Mouse (Mus musculus) neural tube, embryonic 14.5 days (tissue): Measurements from ENCODE around the gene Elovl1. TPM values are rescaled to one million over a fixed set of nuclear protein-coding genes. Genes with fewer than 3 reads are reported as not detected.

Source experiments
- ATAC-seq: fragments of 200-750 bp; cut with Nextera tagmentation; 2 replicates; pipeline ENCODE4 v1.8.0; 2017; ENCODE audit warnings: low read depth, mild to moderate bottlenecking, moderate TSS enrichment, moderate library complexity
- H3K27ac ChIP-seq: fragments of 300-500 bp; sonication (generic); 2 replicates; pipeline ENCODE4 v1.5.1; 2014; ENCODE audit warnings: low read depth, mild to moderate bottlenecking, control low read depth, low read length, moderate library complexity, mixed read lengths
- H3K27me3 ChIP-seq: fragments of 300-500 bp; sonication (generic); 2 replicates; pipeline ENCODE4 v1.6.1; 2014; ENCODE audit warnings: low read length; ENCODE audit not compliant: control insufficient read depth, insufficient read depth
- H3K36me3 ChIP-seq: fragments of 300-500 bp; sonication (generic); 2 replicates; pipeline ENCODE4 v1.6.1; 2014; ENCODE audit warnings: low read length, mixed read lengths; ENCODE audit not compliant: control insufficient read depth, insufficient read depth
- H3K4me1 ChIP-seq: fragments of 300-500 bp; sonication (generic); 2 replicates; pipeline ENCODE4 v1.6.1; 2014; ENCODE audit warnings: low read length; ENCODE audit not compliant: control insufficient read depth, insufficient read depth
- H3K4me2 ChIP-seq: fragments of 300-500 bp; sonication (generic); 2 replicates; pipeline ENCODE4 v1.6.1; 2014; ENCODE audit warnings: mild to moderate bottlenecking, low read depth, low read length, control low read depth
- H3K4me3 ChIP-seq: fragments of 300-500 bp; sonication (generic); 2 replicates; pipeline ENCODE4 v1.5.1; 2014; ENCODE audit warnings: low read depth, low read length, control low read depth, mixed read lengths
- H3K9ac ChIP-seq: fragments of 300-500 bp; sonication (generic); replicated peaks from 2 replicates; pipeline ENCODE4 v1.6.1; 2014; ENCODE audit warnings: low read depth, mild to moderate bottlenecking, control low read depth, low read length, mixed read lengths
- H3K9me3 ChIP-seq: fragments of 300-500 bp; sonication (generic); 2 replicates; pipeline ENCODE4 v1.6.1; 2016; ENCODE audit warnings: low read length; ENCODE audit not compliant: control insufficient read depth
- WGBS: fragments of 180-500 bp; shearing (Covaris S2); extraction: QIAGEN DNeasy Blood & Tissue Kit; methylation state at CpG from one replicate; pipeline ENCODE4 v1.1.7; 2014; 5-methylcytosine and 5-hydroxymethylcytosine counted together
- polyA plus RNA-seq: library from polyadenylated mRNA; unstranded; fragments of >200 nt; fragmentation: Nextera tagmentation; extraction: Ambion mirVana; gene quantifications from 2 replicates; pipeline ENCODE4 v1.2.1, GENCODE M21; 2014

Gene Elovl1
- polyA plus RNA-seq: 20.2 and 39.0 TPM in 2 replicates

- H3K36me3 ChIP-seq: peaks cover 4% of the 10 kb centered on the region
- H3K4me2 ChIP-seq: peak within 1 kb of the TSS; percentile 59
- peak within 1 kb of the TSS; percentile 65 for H3K27ac ChIP-seq
- H3K9me3 ChIP-seq: no peaks in the 10 kb centered on the region
- 0% methylated on average over 25 of the region's 31 CpGs for WGBS
- ATAC-seq: peak; percentile 93
- H3K27me3 ChIP-seq: no peaks in the 10 kb centered on the region
- H3K4me1 ChIP-seq: peaks cover 12% of the 10 kb centered on the region; the same call in 1 of the 2 replicates
- H3K9ac ChIP-seq: peak within 1 kb of the TSS; percentile 43
- peak within 1 kb of the TSS; percentile 38 for H3K4me3 ChIP-seq
Measured at GRCm38 (mm10) chr4:118427768-118428451, at the start of gene Elovl1. Elovl1 (plus strand) TSS chr4:118428093.

DNA sequence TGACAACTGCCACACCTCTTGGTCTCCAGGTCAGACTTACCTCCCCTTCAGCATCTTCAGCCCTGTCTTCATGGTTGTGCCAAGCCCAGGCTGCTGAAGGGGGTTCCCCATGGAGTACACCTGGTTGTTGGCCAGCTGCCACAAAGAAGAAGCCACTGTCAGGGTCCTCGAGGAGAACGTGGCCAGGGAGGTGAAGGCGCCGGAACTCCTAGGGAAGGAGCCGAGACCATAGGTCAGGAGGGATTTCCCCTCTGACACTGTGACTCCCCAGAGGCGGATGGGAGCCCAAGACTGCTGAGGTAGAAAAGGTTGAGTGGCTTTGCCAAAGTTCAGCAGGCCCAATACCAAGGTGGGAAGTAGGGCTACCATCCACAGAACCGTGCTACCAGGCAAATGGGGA, 44.6 kb upstream of the Elovl1 start:
- ATAC-seq: no peak
- 96% methylated on average over 7 of the region's 7 CpGs for WGBS
- no peak overlapping the region for H3K27ac ChIP-seq
- H3K4me3 ChIP-seq: no peak overlapping the region
- H3K9ac ChIP-seq: no peak overlapping the region
- H3K27me3 ChIP-seq: no peaks in the 10 kb centered on the region
- H3K4me2 ChIP-seq: no peak overlapping the region
- H3K4me1 ChIP-seq: no peaks in the 10 kb centered on the region
- H3K36me3 ChIP-seq: peaks cover 63% of the 10 kb centered on the region
- H3K9me3 ChIP-seq: no peaks in the 10 kb centered on the region

- H3K4me3 ChIP-seq: no peak overlapping the region
- peaks cover 74% of the 10 kb centered on the region for H3K36me3 ChIP-seq
- no peak overlapping the region for H3K9ac ChIP-seq
- H3K27ac ChIP-seq: no peak overlapping the region
- WGBS: 96% methylated on average over 8 of the region's 8 CpGs
- no peaks in the 10 kb centered on the region for H3K27me3 ChIP-seq
- H3K9me3 ChIP-seq: no peaks in the 10 kb centered on the region
- no peaks in the 10 kb centered on the region for H3K4me1 ChIP-seq
- ATAC-seq: no peak
- H3K4me2 ChIP-seq: no peak overlapping the region
Measured at GRCm38 (mm10) chr4:118387316-118387715, 40.6 kb upstream of the Elovl1 start.

- H3K9ac ChIP-seq: no peak overlapping the region
- no peak overlapping the region for H3K27ac ChIP-seq
- H3K4me1 ChIP-seq: no peaks in the 10 kb centered on the region
- H3K27me3 ChIP-seq: no peaks in the 10 kb centered on the region
- no peaks in the 10 kb centered on the region for H3K9me3 ChIP-seq
- ATAC-seq: no peak
- H3K4me3 ChIP-seq: no peak overlapping the region
- H3K36me3 ChIP-seq: peaks cover 86% of the 10 kb centered on the region
- 96% methylated on average over 11 of the region's 11 CpGs for whole genome bisulfite sequencing
- no peak overlapping the region for H3K4me2 ChIP-seq
Measured at GRCm38 (mm10) chr4:118390146-118390545, 37.7 kb upstream of the Elovl1 start.

DNA sequence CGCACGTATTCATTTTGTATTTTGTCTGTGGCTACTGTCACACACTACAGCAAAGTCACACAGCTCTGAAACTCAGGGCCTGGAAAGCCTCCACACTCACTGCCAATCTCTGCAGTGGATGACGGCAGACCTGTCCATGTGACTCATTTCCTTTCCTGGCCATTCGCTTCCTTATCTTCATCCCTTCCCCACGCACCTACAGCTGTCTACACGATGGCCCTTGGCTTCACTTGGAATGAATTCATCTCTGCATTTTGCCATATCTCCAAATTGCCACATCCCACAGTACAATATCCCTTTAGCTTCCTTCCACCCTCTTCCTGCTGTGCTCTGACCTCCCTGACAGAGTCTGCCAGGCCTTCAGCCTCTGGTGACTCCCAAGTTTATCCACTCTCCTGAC, 33.4 kb upstream of the Elovl1 start:
- Histone ChIP-seq H3K9me3 (no peaks in the 10 kb centered on the region), H3K27me3 (no peaks in the 10 kb centered on the region), H3K27ac (no peak overlapping the region), H3K4me2 (no peak overlapping the region), H3K4me1 (no peaks in the 10 kb centered on the region), H3K4me3 (no peak overlapping the region), H3K36me3 (peaks cover 85% of the 10 kb centered on the region), H3K9ac (no peak overlapping the region)
- no peak for ATAC-seq
- WGBS: 93% methylated on average over 6 of the region's 6 CpGs

DNA sequence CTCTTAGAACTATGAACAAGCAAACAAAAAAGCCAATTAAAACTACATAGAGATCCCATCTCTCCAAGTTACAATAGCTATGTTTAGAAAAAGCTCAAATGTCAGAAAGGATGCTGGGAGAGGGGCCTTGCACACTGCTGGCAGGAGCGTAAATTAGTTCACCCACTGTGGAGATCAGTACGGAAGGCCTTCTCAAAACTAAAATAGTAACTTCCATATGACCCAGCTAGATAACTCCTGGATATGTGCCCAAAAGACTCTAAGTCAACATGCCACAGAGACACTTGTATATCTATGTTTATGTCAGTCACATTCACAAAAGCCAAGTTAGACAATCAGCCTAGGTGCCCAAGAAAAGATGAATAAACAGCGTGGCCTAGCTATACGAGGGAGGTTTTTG, 32.6 kb upstream of the Elovl1 start:
- no peak overlapping the region for H3K4me3 ChIP-seq

DNA sequence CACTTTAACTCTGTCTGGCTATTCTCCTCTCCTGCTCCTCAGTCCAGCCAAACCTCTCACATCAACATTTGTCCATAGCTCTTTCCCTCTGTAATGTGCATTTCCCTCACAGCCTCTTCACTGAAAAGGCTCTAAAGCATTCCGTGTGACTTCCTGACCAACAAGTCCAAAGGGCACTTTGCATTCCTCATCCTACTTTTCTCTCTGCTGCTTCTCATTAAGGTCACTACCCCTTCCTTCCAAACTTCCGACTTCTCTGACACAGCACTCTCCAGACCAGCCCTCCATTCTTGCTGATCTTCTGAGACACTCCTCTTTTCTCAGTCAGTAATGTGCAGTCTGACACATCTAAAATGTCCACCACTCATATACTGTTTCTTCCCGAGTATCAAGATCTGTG, 31.5 kb upstream of the Elovl1 start:
- no peak for ATAC-seq
- WGBS: 83% methylated on average over 3 of the region's 3 CpGs

More for the DNA sequence above, 32.6 kb upstream of the Elovl1 start:
- Histone ChIP-seq H3K9ac (no peak overlapping the region), H3K4me1 (no peaks in the 10 kb centered on the region), H3K27me3 (no peaks in the 10 kb centered on the region), H3K27ac (no peak overlapping the region), H3K36me3 (peaks cover 85% of the 10 kb centered on the region), H3K4me2 (no peak overlapping the region), H3K9me3 (no peaks in the 10 kb centered on the region)
- ATAC-seq: no peak
- 86% methylated on average over 4 of the region's 4 CpGs for WGBS

GRCm38 (mm10) chr4:118398400-118398799, 29.5 kb upstream of the Elovl1 start:
- H3K9me3 ChIP-seq: no peaks in the 10 kb centered on the region
- no peak overlapping the region for H3K9ac ChIP-seq
- no peak overlapping the region for H3K4me2 ChIP-seq
- no peak overlapping the region for H3K4me3 ChIP-seq
- 97% methylated on average over 6 of the region's 6 CpGs for WGBS
- H3K27me3 ChIP-seq: no peaks in the 10 kb centered on the region
- no peaks in the 10 kb centered on the region for H3K4me1 ChIP-seq
- ATAC-seq: no peak
- no peak overlapping the region for H3K27ac ChIP-seq
- H3K36me3 ChIP-seq: peaks cover 78% of the 10 kb centered on the region

More for the DNA sequence above, 31.5 kb upstream of the Elovl1 start:
- Histone ChIP-seq H3K27me3 (no peaks in the 10 kb centered on the region), H3K4me2 (no peak overlapping the region), H3K27ac (no peak overlapping the region), H3K9me3 (no peaks in the 10 kb centered on the region), H3K9ac (no peak overlapping the region), H3K4me1 (no peaks in the 10 kb centered on the region), H3K36me3 (peaks cover 85% of the 10 kb centered on the region), H3K4me3 (no peak overlapping the region)

DNA sequence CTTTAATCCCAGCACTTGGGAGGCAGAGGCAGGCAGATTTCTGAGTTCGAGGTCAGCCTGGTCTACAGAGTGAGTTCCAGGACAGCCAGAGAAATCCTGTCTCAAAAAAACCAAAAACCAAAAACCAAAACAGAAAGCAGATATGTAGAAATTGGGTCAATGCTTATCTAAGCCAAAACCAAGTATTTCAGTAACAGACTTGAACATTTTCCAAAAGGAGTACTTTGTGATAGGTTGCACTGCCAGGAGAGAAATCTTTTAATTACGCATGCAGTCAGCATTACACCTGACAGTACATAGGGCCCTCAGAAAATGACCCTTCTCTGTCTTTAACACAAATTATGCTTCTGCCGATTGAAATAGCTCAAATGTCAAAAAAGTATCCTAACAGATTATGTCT, 26.5 kb upstream of the Elovl1 start:
- no peak overlapping the region for H3K4me2 ChIP-seq
- H3K4me3 ChIP-seq: no peak overlapping the region
- H3K9me3 ChIP-seq: no peaks in the 10 kb centered on the region
- H3K9ac ChIP-seq: no peak overlapping the region
- WGBS: 95% methylated on average over 3 of the region's 3 CpGs
- no peaks in the 10 kb centered on the region for H3K27me3 ChIP-seq
- no peak for ATAC-seq
- peaks cover 57% of the 10 kb centered on the region for H3K36me3 ChIP-seq
- no peaks in the 10 kb centered on the region for H3K4me1 ChIP-seq
- no peak overlapping the region for H3K27ac ChIP-seq
